ENCODE assay signal across 8 mouse cellular contexts in genomic region chr8:11924165-11924564, GRCm38 (mm10).
A peak's percentile ranks its signal among the peaks of the same experiment; 100 is the strongest.
DNase-seq lines count a peak whose midpoint lies in the region; ATAC-seq and TF ChIP-seq lines count a peak whose summit lies in the region.

No protein-coding gene starts in this region.

- 73% methylated on average over 11 of the region's 11 CpGs for WGBS in midbrain, embryonic 14.5 days
- WGBS in midbrain, embryonic 15.5 days, result 61% methylated on average over 11 of the region's 11 CpGs
- WGBS in hindbrain, postnatal 0 days, result 60% methylated on average over 11 of the region's 11 CpGs
- 62% methylated on average over 11 of the region's 11 CpGs for WGBS in limb, embryonic 10.5 days

- no peaks in the 10 kb centered on the region for H3K4me1 ChIP-seq in midbrain, embryonic 14.5 days (ENCODE audit: control insufficient read depth, insufficient read depth, low read length)
- H3K4me1 ChIP-seq in midbrain, embryonic 15.5 days, result no peaks in the 10 kb centered on the region
- H3K4me1 ChIP-seq in hindbrain, postnatal 0 days (ENCODE audit: insufficient read depth, low read length), result no peaks in the 10 kb centered on the region
- H3K4me1 ChIP-seq in limb, embryonic 10.5 days, result no peaks in the 10 kb centered on the region

- H3K27ac ChIP-seq in midbrain, embryonic 14.5 days (replicated peaks; ENCODE audit: low read depth, low read length), result no peak overlapping the region
- H3K27ac ChIP-seq in midbrain, embryonic 15.5 days, result no peak overlapping the region
- no peak overlapping the region for H3K27ac ChIP-seq in hindbrain, postnatal 0 days
- no peak overlapping the region for H3K27ac ChIP-seq in limb, embryonic 10.5 days

- H3K9me3 ChIP-seq in midbrain, embryonic 14.5 days (ENCODE audit: control insufficient read depth, low read length), result no peaks in the 10 kb centered on the region
- no peaks in the 10 kb centered on the region for H3K9me3 ChIP-seq in midbrain, embryonic 15.5 days
- H3K9me3 ChIP-seq in hindbrain, postnatal 0 days (ENCODE audit: low read length), result no peaks in the 10 kb centered on the region
- H3K9me3 ChIP-seq in limb, embryonic 10.5 days (replicated peaks), result no peaks in the 10 kb centered on the region

- H3K4me2 ChIP-seq in midbrain, embryonic 14.5 days (ENCODE audit: low read length), result no peak overlapping the region
- H3K4me2 ChIP-seq in midbrain, embryonic 15.5 days, result no peak overlapping the region
- H3K4me2 ChIP-seq in hindbrain, postnatal 0 days (ENCODE audit: low read depth, low read length), result no peak overlapping the region

- no peak overlapping the region for H3K9ac ChIP-seq in midbrain, embryonic 14.5 days (replicated peaks; ENCODE audit: low read length)
- H3K9ac ChIP-seq in midbrain, embryonic 15.5 days, result no peak overlapping the region
- H3K9ac ChIP-seq in hindbrain, postnatal 0 days (replicated peaks; ENCODE audit: low read length), result no peak overlapping the region

- peak; percentile 71 for DNase-seq in midbrain, embryonic 14.5 days
- peak; percentile 88 for DNase-seq in adrenal gland, postnatal 14 days
- peak; percentile 68 for DNase-seq in embryo, embryonic 11 days
- DNase-seq in hindbrain, postnatal 0 days (ENCODE audit: low spot score), result peak; percentile 77
- peak; percentile 51 for DNase-seq in limb, embryonic 10.5 days (ENCODE audit: low spot score)
- peak; percentile 75 for DNase-seq in retina, embryonic 14.5 days (ENCODE audit: low spot score)
- DNase-seq in thymus, postnatal 36 days, result peak; percentile 38 to 47

- no peak overlapping the region for H3K4me3 ChIP-seq in midbrain, embryonic 14.5 days (replicated peaks; ENCODE audit: low read depth, low read length)
- H3K4me3 ChIP-seq in midbrain, embryonic 15.5 days, result no peak overlapping the region
- H3K4me3 ChIP-seq in hindbrain, postnatal 0 days (ENCODE audit: low read length), result no peak overlapping the region
- no peak overlapping the region for H3K4me3 ChIP-seq in limb, embryonic 10.5 days

- no peaks in the 10 kb centered on the region for H3K27me3 ChIP-seq in midbrain, embryonic 14.5 days (ENCODE audit: control insufficient read depth, insufficient read depth, low read length)
- no peaks in the 10 kb centered on the region for H3K27me3 ChIP-seq in midbrain, embryonic 15.5 days (replicated peaks)
- H3K27me3 ChIP-seq in hindbrain, postnatal 0 days (ENCODE audit: insufficient read depth, low read length), result no peaks in the 10 kb centered on the region
- H3K27me3 ChIP-seq in limb, embryonic 10.5 days (ENCODE audit: low read depth, poor library complexity, severe bottlenecking), result no peaks in the 10 kb centered on the region

- no peak for ATAC-seq in midbrain, embryonic 14.5 days (ENCODE audit: low FRiP score, low TSS enrichment)
- no peak for ATAC-seq in midbrain, embryonic 15.5 days (replicated peaks)
- ATAC-seq in hindbrain, postnatal 0 days, result no peak

- H3K36me3 ChIP-seq in midbrain, embryonic 14.5 days (ENCODE audit: control insufficient read depth, insufficient read depth, low read length), result no peaks in the 10 kb centered on the region
- no peaks in the 10 kb centered on the region for H3K36me3 ChIP-seq in midbrain, embryonic 15.5 days (replicated peaks)
- no peaks in the 10 kb centered on the region for H3K36me3 ChIP-seq in hindbrain, postnatal 0 days (ENCODE audit: insufficient read depth, low read length)
- H3K36me3 ChIP-seq in limb, embryonic 10.5 days, result no peaks in the 10 kb centered on the region

- TF ChIP-seq CTCF in hindbrain, postnatal 0 days (IDR thresholded peaks at IDR 0.05; ENCODE audit: low read depth), result peak; percentile 70
